Mouse (Mus musculus) liver, embryonic 11.5 days (tissue): ENCODE measurements at regions not wholly inside any gene's neighbourhood (a gene's known extent, or its start where the extent isn't known, plus 50 kb on each side); places are given as distances from the start of the nearest gene placed in this dataset.

Source experiments
- ATAC-seq: fragments of 200-750 bp; cut with Nextera tagmentation; replicated peaks from 2 replicates; pipeline ENCODE4 v1.8.0; 2017; ENCODE audit warnings: moderate number of reproducible peaks, mild to moderate bottlenecking, moderate TSS enrichment, moderate library complexity; ENCODE audit not compliant: low FRiP score
- DNase-seq: peaks from one replicate; pipeline ENCODE4 v3.0.0-alpha.2; 2017; ENCODE audit warnings: low spot score
- H3K27ac ChIP-seq: fragments of 300-500 bp; sonication (generic); 2 replicates; pipeline ENCODE4 v1.5.1; 2014; ENCODE audit warnings: mild to moderate bottlenecking, low read depth, low read length, control low read depth
- H3K27me3 ChIP-seq: fragments of 300-500 bp; sonication (generic); replicated peaks from 2 replicates; pipeline ENCODE4 v1.6.1; 2014; ENCODE audit warnings: low read length, mixed read lengths; ENCODE audit not compliant: control insufficient read depth, insufficient read depth
- H3K36me3 ChIP-seq: fragments of 300-500 bp; sonication (generic); 2 replicates; pipeline ENCODE4 v1.6.1; 2014; ENCODE audit warnings: mild to moderate bottlenecking, low read length, moderate library complexity, mixed read lengths; ENCODE audit not compliant: control insufficient read depth, insufficient read depth
- H3K4me1 ChIP-seq: fragments of 300-500 bp; sonication (generic); replicated peaks from 2 replicates; pipeline ENCODE4 v1.6.1; 2014; ENCODE audit warnings: low read length, mixed read lengths; ENCODE audit not compliant: control insufficient read depth, insufficient read depth
- H3K4me2 ChIP-seq: fragments of 300-500 bp; sonication (generic); 2 replicates; pipeline ENCODE4 v1.6.1; 2014; ENCODE audit warnings: mild to moderate bottlenecking, control low read depth, moderate library complexity
- H3K4me3 ChIP-seq: fragments of 300-500 bp; sonication (generic); 2 replicates; pipeline ENCODE4 v1.5.1; 2014; ENCODE audit warnings: low read depth, low read length, control low read depth
- H3K9ac ChIP-seq: fragments of 300-500 bp; sonication (generic); 2 replicates; pipeline ENCODE4 v1.6.1; 2014; ENCODE audit warnings: low read depth, low read length, control low read depth
- H3K9me3 ChIP-seq: fragments of 300-500 bp; sonication (generic); 2 replicates; pipeline ENCODE4 v1.6.1; 2016; ENCODE audit warnings: low read length, inconsistent platforms, mixed read lengths; ENCODE audit not compliant: control insufficient read depth
- WGBS: fragments of 180-500 bp; shearing (Covaris S2); extraction: QIAGEN DNeasy Blood & Tissue Kit; methylation state at CpG from one replicate; pipeline ENCODE4 v1.1.7; 2014; 5-methylcytosine and 5-hydroxymethylcytosine counted together

GRCm38 (mm10) chr17:16101548-16101947 is 270.7 kb upstream of the Rgmb start:
- Histone ChIP-seq H3K4me1 (no peaks in the 10 kb centered on the region), H3K27me3 (no peaks in the 10 kb centered on the region)

DNA sequence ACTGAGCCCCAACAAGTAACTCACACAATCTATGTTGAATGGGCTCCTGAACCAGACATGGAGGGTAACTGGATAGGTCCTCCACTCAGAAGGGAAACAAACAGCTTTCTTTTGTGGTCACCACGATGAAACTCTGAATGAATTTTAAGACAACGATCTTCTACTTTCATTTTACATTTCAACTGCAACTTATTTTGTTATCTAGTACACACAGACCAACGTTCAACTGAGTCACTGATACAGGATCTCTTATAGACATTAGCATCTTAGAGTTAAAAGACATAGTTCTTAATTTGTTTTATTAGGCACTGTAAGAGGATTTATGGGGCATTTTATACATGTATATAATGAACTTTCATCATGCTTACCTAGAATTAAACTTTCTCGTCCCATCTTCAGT is 262.1 kb upstream of the Rgmb start:
- H3K9me3 ChIP-seq: no peaks in the 10 kb centered on the region
- no peaks in the 10 kb centered on the region for H3K4me1 ChIP-seq
- H3K36me3 ChIP-seq: no peaks in the 10 kb centered on the region
- no peak overlapping the region for H3K9ac ChIP-seq
- no peak for DNase-seq
- no peak overlapping the region for H3K4me2 ChIP-seq
- WGBS: 70% methylated on average over 4 of the region's 4 CpGs
- H3K4me3 ChIP-seq: no peak overlapping the region
- H3K27me3 ChIP-seq: no peaks in the 10 kb centered on the region
- no peak for ATAC-seq
- H3K27ac ChIP-seq: no peak overlapping the region

More at GRCm38 (mm10) chr17:16101548-16101947, 270.7 kb upstream of the Rgmb start:
- ATAC-seq (no peak), DNase-seq (no peak)
- Histone ChIP-seq H3K4me3 (no peak overlapping the region), H3K36me3 (no peaks in the 10 kb centered on the region), H3K27ac (no peak overlapping the region), H3K4me2 (no peak overlapping the region), H3K9ac (no peak overlapping the region), H3K9me3 (no peaks in the 10 kb centered on the region)
- 66% methylated on average over 2 of the region's 2 CpGs for WGBS

DNA sequence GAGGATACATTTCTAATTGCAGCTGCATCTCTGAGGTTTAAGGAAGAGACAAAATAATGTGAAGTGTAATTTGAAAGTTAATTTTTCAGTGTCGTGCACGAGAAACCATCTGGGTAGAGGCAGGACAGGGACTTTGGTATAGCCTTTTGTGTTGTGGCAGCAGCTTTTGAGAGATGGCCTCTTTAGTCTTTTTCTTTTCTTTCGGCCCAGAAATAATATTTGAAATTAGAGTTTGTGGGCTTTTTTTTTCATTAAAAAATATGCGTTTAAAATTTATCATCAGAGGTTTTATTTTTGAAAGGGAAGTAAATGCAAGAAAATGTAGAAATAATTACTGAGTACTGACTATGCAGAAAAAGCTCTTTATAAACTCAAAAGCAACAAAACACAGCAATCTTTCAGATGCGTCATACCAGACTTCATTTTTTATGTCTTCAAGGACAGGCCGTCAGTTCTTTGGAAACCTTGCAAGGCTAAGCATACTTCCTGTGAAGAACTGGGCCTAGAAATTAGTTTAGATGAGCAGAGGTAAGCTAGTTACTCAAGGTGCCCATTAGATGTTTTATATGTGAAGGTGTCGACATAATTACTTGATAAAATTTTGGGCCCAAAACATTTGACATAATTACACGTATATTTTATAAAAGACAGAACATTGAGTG is 258.9 kb upstream of the Rgmb start:
- Histone ChIP-seq H3K9me3 (no peaks in the 10 kb centered on the region), H3K4me2 (no peak overlapping the region), H3K9ac (no peak overlapping the region), H3K4me1 (no peaks in the 10 kb centered on the region), H3K27ac (no peak overlapping the region), H3K36me3 (no peaks in the 10 kb centered on the region), H3K4me3 (no peak overlapping the region), H3K27me3 (no peaks in the 10 kb centered on the region)
- DNase-seq (no peak), ATAC-seq (no peak)
- 80% methylated on average over 8 of the region's 8 CpGs for WGBS

GRCm38 (mm10) chr17:16088879-16089618 is 258.2 kb upstream of the Rgmb start:
- H3K4me1 ChIP-seq: no peaks in the 10 kb centered on the region
- H3K27ac ChIP-seq: no peak overlapping the region
- H3K9me3 ChIP-seq: no peaks in the 10 kb centered on the region
- H3K9ac ChIP-seq: no peak overlapping the region
- WGBS: 57% methylated on average over 5 of the region's 5 CpGs
- no peaks in the 10 kb centered on the region for H3K36me3 ChIP-seq
- DNase-seq (no peak), ATAC-seq (no peak)
- no peaks in the 10 kb centered on the region for H3K27me3 ChIP-seq
- H3K4me3 ChIP-seq: no peak overlapping the region
- H3K4me2 ChIP-seq: no peak overlapping the region

DNA sequence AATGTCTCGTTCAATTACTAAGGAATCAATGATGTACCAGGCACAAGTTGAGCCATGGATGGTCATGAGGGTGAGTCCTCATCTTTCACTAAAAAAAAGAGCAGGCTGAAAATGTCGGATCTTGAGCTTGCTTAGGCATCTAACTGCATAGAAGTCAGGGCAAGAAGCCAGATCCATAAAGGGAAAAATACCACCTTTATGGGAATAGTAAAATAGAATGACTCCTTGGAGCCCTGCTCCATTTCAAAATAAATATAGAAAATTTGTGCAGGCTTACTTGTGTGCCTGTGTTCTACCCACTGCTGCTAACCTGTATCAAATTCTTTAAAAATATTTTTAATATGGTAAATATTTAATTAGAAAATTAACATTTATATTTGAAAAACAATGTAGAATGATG is 256.2 kb upstream of the Rgmb start:
- no peaks in the 10 kb centered on the region for H3K9me3 ChIP-seq
- H3K9ac ChIP-seq: no peak overlapping the region
- H3K4me3 ChIP-seq: no peak overlapping the region
- H3K27me3 ChIP-seq: no peaks in the 10 kb centered on the region
- ATAC-seq (no peak), DNase-seq (no peak)
- 67% methylated on average over 2 of the region's 2 CpGs for WGBS
- no peaks in the 10 kb centered on the region for H3K4me1 ChIP-seq
- no peak overlapping the region for H3K27ac ChIP-seq
- no peak overlapping the region for H3K4me2 ChIP-seq
- no peaks in the 10 kb centered on the region for H3K36me3 ChIP-seq

GRCm38 (mm10) chr17:16082842-16083241 is 252.0 kb upstream of the Rgmb start:
- no peak for DNase-seq

GRCm38 (mm10) chr17:16078549-16078948 is 247.7 kb upstream of the Rgmb start:
- H3K4me2 ChIP-seq: no peak overlapping the region

More at GRCm38 (mm10) chr17:16082842-16083241, 252.0 kb upstream of the Rgmb start:
- Histone ChIP-seq H3K27me3 (no peaks in the 10 kb centered on the region), H3K27ac (no peak overlapping the region), H3K9me3 (no peaks in the 10 kb centered on the region), H3K4me1 (no peaks in the 10 kb centered on the region), H3K4me3 (no peak overlapping the region), H3K9ac (no peak overlapping the region), H3K36me3 (no peaks in the 10 kb centered on the region), H3K4me2 (no peak overlapping the region)
- 68% methylated on average over 3 of the region's 3 CpGs for WGBS
- no peak for ATAC-seq

GRCm38 (mm10) chr17:16069334-16069733 is 238.5 kb upstream of the Rgmb start:
- no peak overlapping the region for H3K4me2 ChIP-seq
- WGBS: 43% methylated on average over 1 of the region's 1 CpGs
- H3K9ac ChIP-seq: no peak overlapping the region
- H3K36me3 ChIP-seq: no peaks in the 10 kb centered on the region
- no peaks in the 10 kb centered on the region for H3K4me1 ChIP-seq
- ATAC-seq (no peak), DNase-seq (no peak)
- H3K4me3 ChIP-seq: no peak overlapping the region
- no peaks in the 10 kb centered on the region for H3K27me3 ChIP-seq
- no peaks in the 10 kb centered on the region for H3K9me3 ChIP-seq
- no peak overlapping the region for H3K27ac ChIP-seq

More at GRCm38 (mm10) chr17:16078549-16078948, 247.7 kb upstream of the Rgmb start:
- Histone ChIP-seq H3K4me3 (no peak overlapping the region), H3K4me1 (no peaks in the 10 kb centered on the region), H3K9me3 (no peaks in the 10 kb centered on the region), H3K27ac (no peak overlapping the region), H3K27me3 (no peaks in the 10 kb centered on the region), H3K36me3 (no peaks in the 10 kb centered on the region), H3K9ac (no peak overlapping the region)
- WGBS: 69% methylated on average over 3 of the region's 3 CpGs
- DNase-seq (no peak), ATAC-seq (no peak)

- H3K9me3 ChIP-seq: no peaks in the 10 kb centered on the region
- H3K4me3 ChIP-seq: no peak overlapping the region
- H3K27me3 ChIP-seq: no peaks in the 10 kb centered on the region
- H3K4me1 ChIP-seq: no peaks in the 10 kb centered on the region
- WGBS: 88% methylated on average over 2 of the region's 2 CpGs
- no peak overlapping the region for H3K4me2 ChIP-seq
- H3K9ac ChIP-seq: no peak overlapping the region
- DNase-seq (no peak), ATAC-seq (no peak)
- no peaks in the 10 kb centered on the region for H3K36me3 ChIP-seq
- no peak overlapping the region for H3K27ac ChIP-seq
Measured at GRCm38 (mm10) chr17:16067858-16068257, 237.0 kb upstream of the Rgmb start.
